Mouse (Mus musculus): ENCODE measurements around the gene Tenm2.

DNA sequence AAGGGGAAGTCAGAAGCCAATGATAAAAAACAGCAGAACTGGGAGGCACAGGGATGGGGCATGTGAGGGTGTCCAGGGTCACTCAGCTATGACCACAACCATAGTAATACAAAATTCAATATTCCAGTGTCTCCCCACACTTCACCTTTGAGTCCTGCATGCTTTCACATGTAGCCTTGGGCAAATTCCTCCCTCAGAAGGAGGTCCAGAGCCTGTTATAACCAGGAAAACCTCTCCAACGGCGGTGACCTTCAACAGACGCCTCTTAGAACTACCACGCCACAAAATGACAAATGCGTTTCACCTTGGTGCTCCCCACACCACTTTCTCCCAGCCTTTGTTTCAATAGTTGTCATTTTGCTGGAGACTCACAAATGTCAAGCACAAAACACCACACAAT, 851.1 kb downstream of the Tenm2 start:
- TF ChIP-seq CTCF (IDR thresholded peaks at IDR 0.05; ENCODE audit: low read depth, low read length) (no peak), POLR2A (IDR thresholded peaks at IDR 0.05; ENCODE audit: borderline replicate concordance, low read depth, low read length) (no peak)

All from bone marrow macrophage, adult 2 months (primary cell).